Mouse (Mus musculus) MEL (cell line): ENCODE measurements around the gene Tufm. TPM values are rescaled to one million over a fixed set of nuclear protein-coding genes. Genes with fewer than 3 reads are reported as not detected.
"Not testable (repeated sequence)": the region's sequence is repeated elsewhere in the genome, so short reads cannot be mapped to it uniquely, and the experiment has no call there.

Source experiments
- DNase-seq: peaks from one replicate; pipeline ENCODE4 v3.0.0; 2011; ENCODE audit warnings: low read depth, low spot score
- H3K27ac ChIP-seq: 2 replicates; pipeline ENCODE4 v1.5.1; 2012; ENCODE audit warnings: low read depth, mild to moderate bottlenecking, control low read depth, low read length, moderate library complexity; ENCODE audit not compliant: control insufficient read depth
- H3K27me3 ChIP-seq, 2 experiments: fragments of 150-350 bp in 1 of 2; sonication (generic) in 1 of 2; 2 replicates each; pipeline ENCODE4 v1.6.1; 2012; ENCODE audit warnings: low read length in 2 of 2, mild to moderate bottlenecking in 2 of 2, improper control_type of control experiment in 1 of 2, moderate library complexity in 1 of 2; ENCODE audit not compliant: insufficient read depth in 2 of 2, control insufficient read depth in 1 of 2
- H3K36me3 ChIP-seq, 2 experiments: 2 replicates each; pipeline ENCODE4 v1.6.1; 2012 to 2014; ENCODE audit warnings: low read length in 2 of 2, improper control_type of control experiment in 1 of 2, inconsistent platforms in 1 of 2, mild to moderate bottlenecking in 1 of 2; ENCODE audit not compliant: insufficient read depth in 2 of 2, control insufficient read depth in 1 of 2
- H3K4me1 ChIP-seq, 2 experiments: fragments of 150-350 bp in 1 of 2; sonication (generic) in 1 of 2; 2 replicates each; pipeline ENCODE4 v1.6.1; 2012; ENCODE audit warnings: low read length in 2 of 2, improper control_type of control experiment in 1 of 2, mild to moderate bottlenecking in 1 of 2; ENCODE audit not compliant: insufficient read depth in 2 of 2, control insufficient read depth in 1 of 2
- H3K4me3 ChIP-seq, 2 experiments: fragments of 150-350 bp in 1 of 2; sonication (generic) in 1 of 2; 2 replicates each; pipeline ENCODE4 v1.5.1; 2012; ENCODE audit warnings: low read depth in 2 of 2, low read length in 2 of 2, mild to moderate bottlenecking in 2 of 2, moderate library complexity in 2 of 2, control low read depth in 1 of 2, improper control_type of control experiment in 1 of 2; ENCODE audit not compliant: control insufficient read depth in 1 of 2, insufficient read depth in 1 of 2
- H3K79me2 ChIP-seq: 2 replicates; pipeline ENCODE4 v1.6.1; 2012; ENCODE audit warnings: mild to moderate bottlenecking, low read length, moderate library complexity; ENCODE audit not compliant: control insufficient read depth, poor library complexity, insufficient read depth
- H3K9ac ChIP-seq: 2 replicates; pipeline ENCODE4 v1.6.1; 2012; ENCODE audit warnings: low read depth, mild to moderate bottlenecking, control low read depth, low read length, moderate library complexity; ENCODE audit not compliant: control insufficient read depth, poor library complexity, severe bottlenecking
- H3K9me3 ChIP-seq: fragments of 150-350 bp; sonication (generic); replicated peaks from 2 replicates; pipeline ENCODE4 v1.6.1; 2012; ENCODE audit warnings: mild to moderate bottlenecking, low read length, improper control_type of control experiment, moderate library complexity; ENCODE audit not compliant: insufficient read depth
- CHD1 ChIP-seq: IDR thresholded peaks from 2 replicates; pipeline ENCODE4 v1.6.1; 2012; ENCODE audit warnings: low read depth, mild to moderate bottlenecking, inconsistent platforms, low read length, improper control_type of control experiment
- CHD2 ChIP-seq: IDR thresholded peaks from 2 replicates; pipeline ENCODE4 v1.6.1; 2011; ENCODE audit warnings: low read length, improper control_type of control experiment
- CTCF ChIP-seq, 3 experiments: IDR thresholded peaks in 2 of 3; conservative IDR thresholded peaks in 1 of 3; 2 replicates each; pipeline ENCODE4 v1.5.1; 2011 to 2012; ENCODE audit warnings: low read length in 3 of 3, low read depth in 2 of 3, mild to moderate bottlenecking in 2 of 3, improper control_type of control experiment in 1 of 3, inconsistent platforms in 1 of 3, mixed read lengths in 1 of 3, moderate library complexity in 1 of 3; ENCODE audit not compliant: control insufficient read depth in 1 of 3, insufficient read depth in 1 of 3, poor library complexity in 1 of 3, severe bottlenecking in 1 of 3
- E2F4 ChIP-seq: IDR thresholded peaks from 2 replicates; pipeline ENCODE4 v1.6.1; 2011; ENCODE audit warnings: low read depth, low read length, improper control_type of control experiment, borderline replicate concordance
- ELF1 ChIP-seq: IDR thresholded peaks from 2 replicates; pipeline ENCODE4 v1.6.1; 2014; ENCODE audit warnings: low read depth, mild to moderate bottlenecking, inconsistent platforms, low read length, improper control_type of control experiment, moderate library complexity
- ETS1 ChIP-seq: IDR thresholded peaks from 2 replicates; pipeline ENCODE4 v1.6.1; 2012; ENCODE audit warnings: low read depth, mild to moderate bottlenecking, inconsistent platforms, low read length, improper control_type of control experiment, moderate library complexity
- GABPA ChIP-seq: IDR thresholded peaks from 2 replicates; pipeline ENCODE4 v1.6.1; 2012; ENCODE audit warnings: low read depth, mild to moderate bottlenecking, inconsistent platforms, low read length, improper control_type of control experiment, moderate library complexity
- GATA1 ChIP-seq: IDR thresholded peaks from 2 replicates; pipeline ENCODE4 v1.6.1; 2011; ENCODE audit warnings: low read depth, low read length, improper control_type of control experiment
- KAT2A ChIP-seq: conservative IDR thresholded peaks from 2 replicates; pipeline ENCODE4 v1.6.1; 2012; ENCODE audit warnings: low read depth, low read length, improper control_type of control experiment, inconsistent platforms
- MAZ ChIP-seq: IDR thresholded peaks from 2 replicates; pipeline ENCODE4 v1.6.1; 2012; ENCODE audit warnings: low read depth, mild to moderate bottlenecking, inconsistent platforms, low read length, improper control_type of control experiment
- MEF2A ChIP-seq: IDR thresholded peaks from 2 replicates; pipeline ENCODE4 v1.6.1; 2014; ENCODE audit warnings: low read depth, mild to moderate bottlenecking, inconsistent platforms, low read length, improper control_type of control experiment; ENCODE audit not compliant: poor library complexity, insufficient replicate concordance, severe bottlenecking; ENCODE audit errors: extremely low read depth
- MXI1 ChIP-seq: IDR thresholded peaks from 2 replicates; pipeline ENCODE4 v1.6.1; 2011; ENCODE audit warnings: mild to moderate bottlenecking, low read depth, low read length, improper control_type of control experiment
- MYB ChIP-seq: IDR thresholded peaks from 2 replicates; pipeline ENCODE4 v1.6.1; 2011; ENCODE audit warnings: mild to moderate bottlenecking, low read depth, low read length, improper control_type of control experiment
- MYC ChIP-seq: IDR thresholded peaks from 2 replicates; pipeline ENCODE4 v1.6.1; 2011; ENCODE audit warnings: low read depth, mild to moderate bottlenecking, low read length, improper control_type of control experiment, moderate library complexity
- NELFE ChIP-seq: IDR thresholded peaks from 2 replicates; pipeline ENCODE4 v1.6.1; 2011; ENCODE audit warnings: low read depth, low read length, improper control_type of control experiment
- NRF1 ChIP-seq: IDR thresholded peaks from 2 replicates; pipeline ENCODE4 v1.6.1; 2014; ENCODE audit warnings: low read depth, mild to moderate bottlenecking, inconsistent platforms, low read length, improper control_type of control experiment, moderate library complexity; ENCODE audit not compliant: poor library complexity, insufficient read depth, severe bottlenecking
- POLR2A ChIP-seq, 2 experiments: IDR thresholded peaks; 2 replicates each; pipeline ENCODE4 v1.6.1; 2011 to 2012; ENCODE audit warnings: low read length in 2 of 2, mild to moderate bottlenecking in 2 of 2, control low read depth in 1 of 2, improper control_type of control experiment in 1 of 2, low read depth in 1 of 2, moderate library complexity in 1 of 2; ENCODE audit not compliant: control insufficient read depth in 1 of 2, insufficient read depth in 1 of 2, poor library complexity in 1 of 2
- POLR2AphosphoS2 ChIP-seq: IDR thresholded peaks from 2 replicates; pipeline ENCODE4 v1.6.1; 2011; ENCODE audit warnings: low read length, improper control_type of control experiment
- POLR2AphosphoS5 ChIP-seq: IDR thresholded peaks from 2 replicates; pipeline ENCODE4 v1.6.1; 2012; ENCODE audit warnings: low read depth, borderline replicate concordance, mild to moderate bottlenecking, inconsistent platforms, low read length, moderate library complexity, mixed read lengths
- RCOR1 ChIP-seq: IDR thresholded peaks from 2 replicates; pipeline ENCODE4 v1.6.1; 2012; ENCODE audit warnings: low read depth, mild to moderate bottlenecking, inconsistent platforms, low read length, improper control_type of control experiment
- SIN3A ChIP-seq: IDR thresholded peaks from 2 replicates; pipeline ENCODE4 v1.6.1; 2012; ENCODE audit warnings: low read length, improper control_type of control experiment, inconsistent platforms
- SMC3 ChIP-seq: IDR thresholded peaks from 2 replicates; pipeline ENCODE4 v1.6.1; 2011; ENCODE audit warnings: low read depth, low read length, improper control_type of control experiment
- TAL1 ChIP-seq: IDR thresholded peaks from 2 replicates; pipeline ENCODE4 v1.6.1; 2012; ENCODE audit warnings: mild to moderate bottlenecking, inconsistent platforms, low read length, moderate library complexity, mixed read lengths
- TBP ChIP-seq: IDR thresholded peaks from 2 replicates; pipeline ENCODE4 v1.8.0; 2011; ENCODE audit warnings: low read depth, low read length, improper control_type of control experiment
- UBTF ChIP-seq: IDR thresholded peaks from 2 replicates; pipeline ENCODE4 v1.6.1; 2012; ENCODE audit warnings: low read depth, mild to moderate bottlenecking, inconsistent platforms, low read length, improper control_type of control experiment, moderate library complexity, borderline replicate concordance; ENCODE audit not compliant: insufficient read depth
- ZC3H11A ChIP-seq: IDR thresholded peaks from 2 replicates; pipeline ENCODE4 v1.6.1; 2012; ENCODE audit warnings: low read depth, mild to moderate bottlenecking, inconsistent platforms, low read length, improper control_type of control experiment
- ZKSCAN1 ChIP-seq: IDR thresholded peaks from 2 replicates; pipeline ENCODE4 v1.6.1; 2012; ENCODE audit warnings: low read depth, mild to moderate bottlenecking, inconsistent platforms, low read length, improper control_type of control experiment, moderate library complexity
- ZMIZ1 ChIP-seq: IDR thresholded peaks from 2 replicates; pipeline ENCODE4 v1.6.1; 2012; ENCODE audit warnings: low read depth, mild to moderate bottlenecking, inconsistent platforms, low read length, improper control_type of control experiment, moderate library complexity
- ZNF384 ChIP-seq: IDR thresholded peaks from 2 replicates; pipeline ENCODE4 v1.6.1; 2012; ENCODE audit warnings: low read depth, mild to moderate bottlenecking, inconsistent platforms, low read length, improper control_type of control experiment
- polyA plus RNA-seq, 2 experiments: library from polyadenylated mRNA; stranded (reverse) in 1 of 2; unstranded in 1 of 2; fragments of >175 nt in 1 of 2; fragments of >200 nt in 1 of 2; gene quantifications; 2 replicates each; pipeline versions ENCODE4 v1.2.1 to v1.2.4; 2012; ENCODE audit warnings: low replicate concordance in 2 of 2, low read depth in 1 of 2; ENCODE audit not compliant: insufficient read length in 2 of 2, insufficient read depth in 1 of 2, missing spikeins in 1 of 2
- total RNA-seq: library from RNA; depleted of rRNA; stranded (reverse); fragments of 300-350 nt; gene quantifications from 2 replicates; pipeline ENCODE4 v1.2.3, GENCODE M21; 2012

The Tufm gene
- total and polyA plus RNA-seq, 3 experiments = 224 to 397 TPM; not detected in 1

- peak overlapping the region; percentile 83 for H3K9ac ChIP-seq
Observed at GRCm38 (mm10) chr7:126487617-126488385, 640 bp downstream of the Tufm start.

GRCm38 (mm10) chr7:126491005-126491404, 3.8 kb downstream of the Tufm start:
- H3K36me3 ChIP-seq = peaks cover 4 to 23% of the 10 kb centered on the region in 2 experiments; a peak in 3 of 4 replicates
- no peak overlapping the region for H3K9ac ChIP-seq
- peak; percentile 55 for DNase-seq
- H3K79me2 ChIP-seq = peaks cover 19% of the 10 kb centered on the region
- H3K27me3 ChIP-seq = no peaks in the 10 kb centered on the region
- no peak overlapping the region for H3K4me3 ChIP-seq
- H3K27ac ChIP-seq = peak overlapping the region; percentile 29; the same call in 1 of the 2 replicates
- H3K4me1 ChIP-seq = peaks cover 0 to 6% of the 10 kb centered on the region in 2 experiments; a peak in 1 of 4 replicates
- H3K9me3 ChIP-seq = no peaks in the 10 kb centered on the region
- TF ChIP-seq MYB (no peak), RCOR1 (no peak), SMC3 (no peak; the same call in 1 of the 2 replicates), POLR2A (IDR thresholded peaks at IDR 0.05; ENCODE audit: control insufficient read depth in 1 of 2, insufficient read depth in 1 of 2, low read depth in 1 of 2, low read length in 2 of 2, poor library complexity in 1 of 2) (peak in 1 of 2 experiments; percentile 66; a peak in 2 of 4 replicates), KAT2A (no peak), UBTF (no peak), MYC (0 out of 2 replicates have a peak, but pooled peaks have one; percentile 30), POLR2AphosphoS2 (peak; percentile 78; the same call in 1 of the 2 replicates), MXI1 (no peak), CHD1 (no peak), NELFE (0 out of 2 replicates have a peak, but pooled peaks have one; percentile 31), SIN3A (peak; percentile 48; the same call in 1 of the 2 replicates), ETS1 (peak; percentile 56), TBP (no peak), GABPA (no peak), ZNF384 (peak; percentile 83), ZMIZ1 (0 out of 2 replicates have a peak, but pooled peaks have one; percentile 68), MEF2A (no peak), ZKSCAN1 (no peak), E2F4 (no peak), TAL1 (peak; percentile 62), CTCF (IDR thresholded peaks at IDR 0.05 in 2 of 3, conservative IDR thresholded peaks at IDR 0.05 in 1 of 3; ENCODE audit: control insufficient read depth in 1 of 3, insufficient read depth in 1 of 3, low read depth in 2 of 3, low read length in 3 of 3, poor library complexity in 1 of 3, severe bottlenecking in 1 of 3) (no peak), CHD2 (no peak; the same call in 1 of the 2 replicates), ZC3H11A (no peak), GATA1 (no peak), POLR2AphosphoS5 (no peak), ELF1 (no peak), NRF1 (no peak), MAZ (no peak)

More at GRCm38 (mm10) chr7:126487617-126488385, 640 bp downstream of the Tufm start:
- not testable (repeated sequence) for H3K36me3 ChIP-seq, DNase-seq, H3K9me3 ChIP-seq, H3K4me1 ChIP-seq, H3K27me3 ChIP-seq
- peak overlapping the region; percentile 55 for H3K27ac ChIP-seq
- H3K4me3 ChIP-seq = peak overlapping the region; percentile 67 to 98
- TF ChIP-seq ZMIZ1 (0 out of 2 replicates have a peak, but pooled peaks have one; percentile 4), POLR2AphosphoS2 (0 out of 2 replicates have a peak, but pooled peaks have one; percentile 9), RCOR1 (peak; percentile 41; the same call in 1 of the 2 replicates)
- TF ChIP-seq, all 39 proteins: peak for 3; not testable (repeated sequence) for 36
- H3K79me2 ChIP-seq = peaks cover 19% of the 10 kb centered on the region
